Mouse (Mus musculus) lung, adult 18-20 months (tissue): Measurements from ENCODE around the gene Iah1.

Experiments used
- DNase-seq, 2 experiments: peaks; one replicate each; pipeline ENCODE4 v3.0.0; 2022; ENCODE audit warnings: mixed read lengths in 2 of 2

Gene Iah1

DNA sequence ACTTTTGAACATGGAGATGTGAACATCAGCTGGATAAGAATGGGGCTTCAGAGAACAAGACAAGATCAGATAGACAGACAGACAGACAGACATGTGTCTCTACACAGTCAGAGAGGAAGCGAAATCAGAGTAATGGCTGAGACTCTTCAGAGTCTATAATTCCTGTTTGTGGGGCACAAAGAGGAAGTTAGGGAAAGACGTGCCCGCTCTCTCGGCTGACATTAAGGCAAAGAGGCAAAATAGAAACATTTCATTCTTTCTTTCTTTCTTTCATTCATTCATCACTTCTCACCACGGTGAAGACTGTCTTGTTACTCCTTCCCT is 52.9 kb downstream of the Iah1 start:
- no peak for DNase-seq

DNA sequence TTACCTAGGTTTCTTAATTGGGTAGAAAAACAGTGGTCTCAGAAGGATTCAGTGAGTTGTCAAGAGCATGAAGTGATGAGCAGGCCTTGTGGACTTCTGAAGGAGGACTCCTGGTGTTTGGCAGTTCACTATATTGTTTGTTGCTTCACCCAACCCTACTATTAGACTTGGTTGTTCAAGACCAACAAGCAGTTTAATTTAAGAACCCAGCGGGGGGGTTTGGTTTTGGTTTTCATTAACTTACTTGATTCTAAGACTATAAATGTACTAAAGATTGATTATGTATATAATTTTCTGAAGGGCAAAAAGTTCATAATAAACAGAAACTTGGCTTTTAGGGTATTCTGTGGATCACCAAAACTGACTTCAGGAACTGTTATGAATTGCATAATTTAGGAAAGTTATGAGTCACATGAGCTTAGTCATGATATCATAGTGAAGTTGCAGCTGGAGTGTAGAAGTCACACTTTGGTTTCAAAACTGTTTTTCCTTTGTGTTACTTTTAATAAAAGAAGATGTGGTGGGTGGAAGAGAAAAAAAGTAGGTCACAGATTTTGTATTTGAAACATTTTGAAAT is 53.9 kb downstream of the Iah1 start:
- DNase-seq, result no peak

DNA sequence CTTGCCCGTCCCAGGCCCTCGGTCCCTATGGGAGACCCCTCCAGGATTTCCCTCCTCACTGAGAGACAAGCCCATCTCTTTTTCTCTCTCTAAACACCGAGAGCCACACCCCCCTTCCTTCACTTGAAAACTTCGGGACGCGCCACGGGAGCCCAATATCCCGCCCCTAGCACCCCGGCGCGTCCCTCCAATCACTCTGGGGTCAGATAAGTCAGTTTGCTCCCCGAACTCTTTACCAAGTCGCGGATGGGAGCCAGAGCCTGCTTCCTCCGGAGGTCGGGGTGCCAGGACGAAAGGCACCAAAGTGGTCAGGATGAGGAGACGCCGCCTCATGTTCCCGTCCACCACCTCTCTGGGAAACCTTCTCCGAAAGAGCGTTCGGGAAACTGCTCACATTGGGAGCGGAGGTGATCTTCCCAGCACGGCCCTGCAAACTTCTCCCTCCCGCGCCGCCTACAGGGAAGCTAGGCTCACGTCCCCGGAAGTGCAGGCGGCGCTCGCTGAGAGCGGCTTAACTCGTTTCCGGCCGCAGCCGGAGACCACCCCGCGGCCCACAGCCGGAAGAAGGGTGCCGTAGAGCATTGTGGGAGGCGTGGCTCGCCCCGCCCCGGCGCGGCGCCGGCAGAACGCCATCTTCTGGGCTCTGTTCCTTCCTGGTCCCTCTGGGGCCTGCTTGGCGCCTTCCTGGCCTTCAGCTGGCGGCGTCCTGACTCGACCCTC is 57.1 kb downstream of the Iah1 start, which contains the start of gene Adam17:
Gene Adam17 (minus strand): TSS at position 533 of the 720 bp plus-strand sequence.
- peak; percentile 97 to 98 for DNase-seq
